Mouse (Mus musculus) hindbrain, postnatal 0 days (tissue): Measurements from ENCODE around the gene Wnt9b. TPM values are rescaled to one million over a fixed set of nuclear protein-coding genes. Genes with fewer than 3 reads are reported as not detected.
A peak's percentile ranks its signal among the peaks of the same experiment; 100 is the strongest.

Experiments
- ATAC-seq: fragments of 200-750 bp; cut with Nextera tagmentation; 2 replicates; pipeline ENCODE4 v1.8.0; 2017; ENCODE audit warnings: mild to moderate bottlenecking, moderate TSS enrichment, moderate library complexity
- DNase-seq: peaks from one replicate; pipeline ENCODE4 v3.0.0-alpha.2; 2015; ENCODE audit warnings: low spot score
- H3K27ac ChIP-seq: fragments of 300-500 bp; sonication (generic); 2 replicates; pipeline ENCODE4 v1.5.1; 2014; ENCODE audit warnings: mild to moderate bottlenecking
- H3K27me3 ChIP-seq: fragments of 300-500 bp; sonication (generic); 2 replicates; pipeline ENCODE4 v1.6.1; 2014; ENCODE audit warnings: low read length, mixed read lengths; ENCODE audit not compliant: insufficient read depth
- H3K36me3 ChIP-seq: fragments of 300-500 bp; sonication (generic); 2 replicates; pipeline ENCODE4 v1.6.1; 2014; ENCODE audit warnings: low read length, mixed read lengths; ENCODE audit not compliant: insufficient read depth
- H3K4me1 ChIP-seq: fragments of 300-500 bp; sonication (generic); 2 replicates; pipeline ENCODE4 v1.6.1; 2014; ENCODE audit warnings: antibody characterized with exemption, low read length, mixed read lengths; ENCODE audit not compliant: insufficient read depth
- H3K4me2 ChIP-seq: fragments of 300-500 bp; sonication (generic); 2 replicates; pipeline ENCODE4 v1.6.1; 2014; ENCODE audit warnings: low read depth, mild to moderate bottlenecking, low read length, moderate library complexity, mixed read lengths
- H3K4me3 ChIP-seq: fragments of 300-500 bp; sonication (generic); 2 replicates; pipeline ENCODE4 v1.5.1; 2014; ENCODE audit warnings: low read length
- H3K9ac ChIP-seq: fragments of 300-500 bp; sonication (generic); replicated peaks from 2 replicates; pipeline ENCODE4 v1.6.1; 2014; ENCODE audit warnings: mild to moderate bottlenecking, low read length, moderate library complexity, mixed read lengths
- H3K9me3 ChIP-seq: fragments of 300-500 bp; sonication (generic); 2 replicates; pipeline ENCODE4 v1.6.1; 2016; ENCODE audit warnings: low read length, mixed read lengths
- CTCF ChIP-seq: IDR thresholded peaks from 2 replicates; pipeline ENCODE4 v1.5.1; 2016; ENCODE audit warnings: antibody characterized with exemption, control low read depth, low read depth
- WGBS: fragments of 180-500 bp; shearing (Covaris S2); extraction: QIAGEN DNeasy Blood & Tissue Kit; methylation state at CpG from one replicate; pipeline ENCODE4 v1.1.7; 2014; 5-methylcytosine and 5-hydroxymethylcytosine counted together
- polyA plus RNA-seq: library from polyadenylated mRNA; unstranded; fragments of >200 nt; fragmentation: Nextera tagmentation; extraction: Ambion mirVana; gene quantifications from 2 replicates; pipeline ENCODE4 v1.2.1, GENCODE M21; 2015
- total RNA-seq: library from RNA; depleted of rRNA; stranded (reverse); fragments of >200 nt; gene quantifications from 2 replicates; pipeline ENCODE4 v1.2.3, GENCODE M21; 2014; rRNA removed

Wnt9b gene
- total RNA-seq (2.6 and 2.7 TPM in 2 replicates), polyA plus RNA-seq (0.86 and 1.0 TPM in 2 replicates)

- Histone ChIP-seq H3K4me2 (peak within 1 kb of the TSS; percentile 84), H3K27me3 (peaks cover 50% of the 10 kb centered on the region), H3K4me1 (0 out of 2 replicates have a peak, but pooled peaks cover 9% of the 10 kb centered on the region), H3K4me3 (peak within 1 kb of the TSS; percentile 46), H3K9me3 (no peaks in the 10 kb centered on the region), H3K9ac (peak within 1 kb of the TSS; percentile 48), H3K27ac (no peak within 1 kb of the TSS), H3K36me3 (no peaks in the 10 kb centered on the region)
- no peak for TF ChIP-seq CTCF
- DNase-seq (peak; percentile 46), ATAC-seq (peak; percentile 53; the same call in 1 of the 2 replicates)
- WGBS = 2% methylated on average over 51 of the region's 68 CpGs
Measured at GRCm38 (mm10) chr11:103749306-103750089, at the start of gene Wnt9b. TSS of gene Wnt9b (minus strand) at chr11:103749821.

GRCm38 (mm10) chr11:103789951-103790350 is 40.3 kb upstream of the Wnt9b start:
- WGBS = 55% methylated on average over 5 of the region's 5 CpGs
- no peak for TF ChIP-seq CTCF
- Histone ChIP-seq H3K36me3 (no peaks in the 10 kb centered on the region), H3K4me3 (no peak overlapping the region), H3K9me3 (no peaks in the 10 kb centered on the region), H3K27ac (no peak overlapping the region), H3K27me3 (no peaks in the 10 kb centered on the region), H3K9ac (no peak overlapping the region), H3K4me1 (no peaks in the 10 kb centered on the region), H3K4me2 (no peak overlapping the region)
- ATAC-seq (no peak), DNase-seq (peak; percentile 51)

GRCm38 (mm10) chr11:103780152-103780551 is 30.5 kb upstream of the Wnt9b start:
- Histone ChIP-seq H3K27me3 (peaks cover 9% of the 10 kb centered on the region; the same call in 1 of the 2 replicates), H3K4me2 (no peak overlapping the region), H3K4me1 (no peaks in the 10 kb centered on the region), H3K36me3 (no peaks in the 10 kb centered on the region), H3K27ac (no peak overlapping the region), H3K9me3 (no peaks in the 10 kb centered on the region), H3K9ac (no peak overlapping the region), H3K4me3 (no peak overlapping the region)
- DNase-seq (no peak), ATAC-seq (no peak)
- WGBS = 70% methylated on average over 9 of the region's 9 CpGs
- no peak for TF ChIP-seq CTCF

GRCm38 (mm10) chr11:103774228-103774530 is 24.6 kb upstream of the Wnt9b start:
- peak overlapping the region; percentile 75 for H3K4me2 ChIP-seq
- no peaks in the 10 kb centered on the region for H3K9me3 ChIP-seq
- no peaks in the 10 kb centered on the region for H3K36me3 ChIP-seq
- ATAC-seq (no peak), DNase-seq (no peak)
- peak overlapping the region; percentile 29; the same call in 1 of the 2 replicates for H3K27ac ChIP-seq
- no peak for TF ChIP-seq CTCF
- peak overlapping the region; percentile 50 for H3K9ac ChIP-seq
- peak overlapping the region; percentile 39 for H3K4me3 ChIP-seq
- peaks cover 42% of the 10 kb centered on the region for H3K27me3 ChIP-seq
- under 1% methylated on average over 19 of the region's 19 CpGs for WGBS
- peaks cover 9% of the 10 kb centered on the region; the same call in 1 of the 2 replicates for H3K4me1 ChIP-seq

GRCm38 (mm10) chr11:103773387-103774227 is 24.0 kb upstream of the Wnt9b start, which contains the start of gene Wnt3:
TSS of gene Wnt3 (plus strand) at chr11:103774150.
- Histone ChIP-seq H3K36me3 (no peaks in the 10 kb centered on the region), H3K4me3 (peak within 1 kb of the TSS; percentile 39), H3K9me3 (no peaks in the 10 kb centered on the region), H3K27ac (peak within 1 kb of the TSS; percentile 29; the same call in 1 of the 2 replicates), H3K27me3 (peaks cover 42% of the 10 kb centered on the region), H3K4me2 (peak within 1 kb of the TSS; percentile 75), H3K4me1 (peaks cover 9% of the 10 kb centered on the region; the same call in 1 of the 2 replicates), H3K9ac (peak within 1 kb of the TSS; percentile 50)
- TF ChIP-seq CTCF = no peak
- peak; percentile 71 for DNase-seq
- peak; percentile 50 for ATAC-seq
- WGBS = under 1% methylated on average over 60 of the region's 60 CpGs

GRCm38 (mm10) chr11:103772505-103773386 is 23.1 kb upstream of the Wnt9b start:
- Histone ChIP-seq H3K4me3 (peak overlapping the region; percentile 39), H3K9me3 (no peaks in the 10 kb centered on the region), H3K27me3 (peaks cover 42% of the 10 kb centered on the region), H3K36me3 (no peaks in the 10 kb centered on the region), H3K9ac (peak overlapping the region; percentile 50; the same call in 1 of the 2 replicates), H3K4me2 (peak overlapping the region; percentile 75), H3K27ac (no peak overlapping the region), H3K4me1 (peaks cover 9% of the 10 kb centered on the region; the same call in 1 of the 2 replicates)
- peak; percentile 22; the same call in 1 of the 2 replicates for TF ChIP-seq CTCF
- ATAC-seq (no peak), DNase-seq (no peak)
- WGBS = 4% methylated on average over 23 of the region's 23 CpGs
